Mouse (Mus musculus) kidney, adult 2 months (tissue): Measurements from ENCODE around the gene Rnf212b. TPM values are rescaled to one million over a fixed set of nuclear protein-coding genes. Genes with fewer than 3 reads are reported as not detected.

Source experiments
- DNase-seq: peaks from one replicate; pipeline ENCODE4 v3.0.0; 2021
- H3K27ac ChIP-seq: fragments of 200-500 bp; 2 replicates; pipeline ENCODE4 v1.5.1; 2012; ENCODE audit warnings: low read depth, low read length, control low read depth, inconsistent platforms; ENCODE audit not compliant: insufficient read depth
- H3K27me3 ChIP-seq: fragments of 200-500 bp; replicated peaks from 2 replicates; pipeline ENCODE4 v1.6.1; 2012; ENCODE audit warnings: mild to moderate bottlenecking, moderate library complexity, low read length, inconsistent platforms; ENCODE audit not compliant: control insufficient read depth, insufficient read depth
- H3K36me3 ChIP-seq: fragments of 200-500 bp; 2 replicates; pipeline ENCODE4 v1.6.1; 2012; ENCODE audit warnings: mild to moderate bottlenecking, moderate library complexity, low read length, inconsistent platforms; ENCODE audit not compliant: control insufficient read depth, insufficient read depth
- H3K4me1 ChIP-seq: fragments of 200-500 bp; 2 replicates; pipeline ENCODE4 v1.6.1; 2011; ENCODE audit warnings: low read length; ENCODE audit not compliant: control insufficient read depth, insufficient read depth
- H3K4me3 ChIP-seq: fragments of 200-500 bp; 2 replicates; pipeline ENCODE4 v1.5.1; 2011; ENCODE audit warnings: mild to moderate bottlenecking, low read depth, low read length, control low read depth; ENCODE audit not compliant: insufficient read depth
- CTCF ChIP-seq: fragments of 200-500 bp; conservative IDR thresholded peaks from 2 replicates; pipeline ENCODE4 v1.5.1; 2011; ENCODE audit warnings: low read depth, mild to moderate bottlenecking, control low read depth, low read length, moderate library complexity, mixed read lengths; ENCODE audit not compliant: insufficient read depth, insufficient read length
- POLR2A ChIP-seq: fragments of 200-500 bp; IDR thresholded peaks from one replicate; pipeline ENCODE4 v1.6.1; 2011; ENCODE audit warnings: low read depth, low read length, control low read depth
- WGBS: fragments of 180-500 bp; shearing (Covaris S2); methylation state at CpG from one replicate; pipeline ENCODE4 v1.1.7; 2018; 5-methylcytosine and 5-hydroxymethylcytosine counted together
- polyA plus RNA-seq: library from polyadenylated mRNA; depleted of rRNA; stranded (reverse); fragments of >200 nt; gene quantifications from 2 replicates; pipeline ENCODE4 v1.2.3, GENCODE M21; 2012

Gene Rnf212b
- polyA plus RNA-seq, 1 experiment: 7.6 TPM

GRCm38 (mm10) chr14:54776768-54777167 lies 37.2 kb upstream of the Rnf212b start:
- Histone ChIP-seq H3K4me3 (no peak overlapping the region), H3K27me3 (no peaks in the 10 kb centered on the region), H3K36me3 (no peaks in the 10 kb centered on the region), H3K4me1 (peaks cover 2% of the 10 kb centered on the region; the same call in 1 of the 2 replicates), H3K27ac (no peak overlapping the region)
- TF ChIP-seq CTCF: no peak
- no peak for TF ChIP-seq POLR2A
- DNase-seq: no peak
- 75% methylated on average over 5 of the region's 5 CpGs for WGBS

GRCm38 (mm10) chr14:54777893-54778292 lies 36.0 kb upstream of the Rnf212b start:
- Histone ChIP-seq H3K4me1 (peaks cover 2% of the 10 kb centered on the region; the same call in 1 of the 2 replicates), H3K4me3 (no peak overlapping the region), H3K27me3 (no peaks in the 10 kb centered on the region), H3K27ac (no peak overlapping the region), H3K36me3 (no peaks in the 10 kb centered on the region)
- 65% methylated on average over 4 of the region's 4 CpGs for WGBS
- no peak for DNase-seq
- TF ChIP-seq CTCF (no peak), POLR2A (no peak)

GRCm38 (mm10) chr14:54780084-54780483 lies 33.9 kb upstream of the Rnf212b start:
- Histone ChIP-seq H3K27me3 (no peaks in the 10 kb centered on the region), H3K36me3 (no peaks in the 10 kb centered on the region), H3K4me3 (peak overlapping the region; percentile 36), H3K4me1 (peaks cover 2% of the 10 kb centered on the region; the same call in 1 of the 2 replicates), H3K27ac (no peak overlapping the region)
- no peak for DNase-seq
- TF ChIP-seq CTCF: no peak
- TF ChIP-seq POLR2A: no peak
- WGBS: 55% methylated on average over 9 of the region's 9 CpGs

GRCm38 (mm10) chr14:54780836-54781609 lies 32.9 kb upstream of the Rnf212b start:
- H3K36me3 ChIP-seq: no peaks in the 10 kb centered on the region
- H3K4me1 ChIP-seq: peaks cover 2% of the 10 kb centered on the region; the same call in 1 of the 2 replicates
- no peaks in the 10 kb centered on the region for H3K27me3 ChIP-seq
- H3K4me3 ChIP-seq: peak overlapping the region; percentile 50
- DNase-seq: peak; percentile 81
- TF ChIP-seq CTCF (no peak), POLR2A (no peak)
- under 1% methylated on average over 35 of the region's 35 CpGs for WGBS
- peak overlapping the region; percentile 29; the same call in 1 of the 2 replicates for H3K27ac ChIP-seq

- TF ChIP-seq POLR2A: peak; percentile 82
- no peak for TF ChIP-seq CTCF
- Histone ChIP-seq H3K4me3 (peak within 1 kb of the TSS; percentile 50), H3K4me1 (peaks cover 6% of the 10 kb centered on the region; the same call in 1 of the 2 replicates), H3K27ac (peak within 1 kb of the TSS; percentile 43), H3K27me3 (no peaks in the 10 kb centered on the region), H3K36me3 (no peaks in the 10 kb centered on the region)
- peak; percentile 82 for DNase-seq
- 4% methylated on average over 37 of the region's 37 CpGs for WGBS
Observed at GRCm38 (mm10) chr14:54781610-54782365, 32.2 kb upstream of the Rnf212b start, which contains the start of gene Slc7a8. Gene Slc7a8 (minus strand): TSS chr14:54781946.

- Histone ChIP-seq H3K27me3 (no peaks in the 10 kb centered on the region), H3K4me1 (peaks cover 4% of the 10 kb centered on the region; the same call in 1 of the 2 replicates), H3K4me3 (no peak overlapping the region), H3K36me3 (no peaks in the 10 kb centered on the region), H3K27ac (peak overlapping the region; percentile 65; the same call in 1 of the 2 replicates)
- WGBS: 72% methylated on average over 6 of the region's 6 CpGs
- DNase-seq: peak; percentile 83
- no peak for TF ChIP-seq CTCF
- no peak for TF ChIP-seq POLR2A
Observed at GRCm38 (mm10) chr14:54782971-54783370, 31.0 kb upstream of the Rnf212b start.
